Mouse (Mus musculus) lung, adult 18-20 months (tissue): ENCODE data around the gene A630073D07Rik.
"Not testable (repeated sequence)": the region's sequence is repeated elsewhere in the genome, so short reads cannot be mapped to it uniquely, and the experiment has no call there.

Source experiments
- DNase-seq, 2 experiments: peaks; one replicate each; pipeline ENCODE4 v3.0.0; 2022; ENCODE audit warnings: mixed read lengths in 2 of 2

Gene A630073D07Rik

GRCm38 (mm10) chr6:132651426-132651825 lies at the start of gene A630073D07Rik:
TSS of gene A630073D07Rik (minus strand) at chr6:132651526.
- no peak for DNase-seq

- no peak for DNase-seq
Observed at GRCm38 (mm10) chr6:132700907-132701306, 49.6 kb upstream of the A630073D07Rik start, which contains the start of gene Tas2r121. TSS of gene Tas2r121 (minus strand) at chr6:132701007.

GRCm38 (mm10) chr6:132691596-132691995 lies 40.3 kb upstream of the A630073D07Rik start:
- not testable (repeated sequence) for DNase-seq

GRCm38 (mm10) chr6:132656653-132657052 lies 5.3 kb upstream of the A630073D07Rik start, which contains the start of gene Tas2r120:
TSS of gene Tas2r120 (plus strand) at chr6:132656953.
- DNase-seq: no peak

GRCm38 (mm10) chr6:132649399-132649798 lies 1.9 kb downstream of the A630073D07Rik start:
- DNase-seq: no peak

GRCm38 (mm10) chr6:132595613-132596012 lies 55.7 kb downstream of the A630073D07Rik start, which contains the start of gene Prp2:
TSS of gene Prp2 (plus strand) at chr6:132595913.
- not testable (repeated sequence) for DNase-seq
